Mouse (Mus musculus): ENCODE measurements around the gene Cd248.

DNA sequence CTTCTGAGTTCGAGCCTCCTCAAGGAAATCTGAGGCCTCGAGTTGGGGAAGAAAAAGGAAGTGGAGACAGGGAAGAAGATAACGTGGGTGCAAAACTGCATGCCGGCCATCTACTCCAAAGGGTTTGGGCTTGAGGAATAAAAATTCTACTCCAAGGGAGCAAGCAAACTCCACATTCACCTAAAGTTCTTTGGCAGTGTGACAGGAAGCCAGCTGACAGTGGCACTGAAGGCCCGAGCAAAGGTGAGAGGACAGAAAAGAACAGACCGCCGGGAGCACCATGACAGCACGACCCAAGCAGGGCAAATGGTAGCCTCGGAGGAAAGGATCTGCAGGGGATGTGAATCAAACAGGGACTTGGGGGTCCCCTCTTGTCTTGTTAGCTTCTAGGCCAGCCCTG, 38.2 kb downstream of the Cd248 start:
- no peak for TF ChIP-seq CTCF (IDR thresholded peaks at IDR 0.05; ENCODE audit: extremely low read depth, insufficient read depth, low read length)
- no peak for TF ChIP-seq POLR2A (IDR thresholded peaks at IDR 0.05; ENCODE audit: extremely low read depth, insufficient read depth, low read length)
